Comparison of ENCODE assay signal across 8 mouse cellular contexts in genomic region chr15:31542013-31542958, GRCm38 (mm10). TPM values are rescaled to one million over a fixed set of nuclear protein-coding genes. Genes with fewer than 3 reads are reported as not detected.
DNase-seq lines count a peak whose midpoint lies in the region; ATAC-seq and TF ChIP-seq lines count a peak whose summit lies in the region.

No protein-coding gene starts in this region.

- no peak overlapping the region for H3K4me3 ChIP-seq in hindbrain, embryonic 13.5 days
- no peak overlapping the region for H3K4me3 ChIP-seq in small intestine, adult 2 months (ENCODE audit: low read depth, low read length)

- no peak overlapping the region for H3K4me2 ChIP-seq in hindbrain, embryonic 13.5 days

- H3K27ac ChIP-seq in hindbrain, embryonic 13.5 days: peak overlapping the region; percentile 36; the same call in 1 of the 2 replicates
- H3K27ac ChIP-seq in small intestine, adult 2 months (ENCODE audit: insufficient read depth, low read depth, low read length): peak overlapping the region; percentile 72

- H3K9ac ChIP-seq in hindbrain, embryonic 13.5 days: no peak overlapping the region; the same call in 1 of the 2 replicates

- H3K36me3 ChIP-seq in hindbrain, embryonic 13.5 days: no peaks in the 10 kb centered on the region
- H3K36me3 ChIP-seq in small intestine, adult 2 months (ENCODE audit: control insufficient read depth, insufficient read depth, low read length): no peaks in the 10 kb centered on the region

- TF ChIP-seq POLR2A in small intestine, adult 2 months (IDR thresholded peaks at IDR 0.05; ENCODE audit: low read depth, low read length): no peak

- WGBS in hindbrain, embryonic 13.5 days: 4% methylated on average over 10 of the region's 10 CpGs
- 14% methylated on average over 10 of the region's 10 CpGs for whole genome bisulfite sequencing in small intestine, adult 2 months

- no peaks in the 10 kb centered on the region for H3K9me3 ChIP-seq in hindbrain, embryonic 13.5 days

- peak; percentile 11 for DNase-seq in right cerebral cortex, postnatal 25 days
- no peak for DNase-seq in right cerebral cortex, postnatal 36 days (ENCODE audit: low spot score in 2 of 2)
- DNase-seq in liver: peak; percentile 21
- no peak for DNase-seq in right cerebral cortex, postnatal 10 days (ENCODE audit: low spot score in 2 of 2)
- no peak for DNase-seq in gastrocnemius, adult 18-20 months (ENCODE audit: low spot score)
- no peak for DNase-seq in layer of hippocampus, adult 18-20 months (ENCODE audit: low spot score in 2 of 2)

- TF ChIP-seq CTCF in small intestine, adult 2 months (IDR thresholded peaks at IDR 0.05; ENCODE audit: extremely low read depth, insufficient read length, insufficient replicate concordance, low read depth, low read length): no peak

- peaks cover 23% of the 10 kb centered on the region for H3K4me1 ChIP-seq in hindbrain, embryonic 13.5 days (replicated peaks)
- peaks cover 27% of the 10 kb centered on the region; the same call in 1 of the 2 replicates for H3K4me1 ChIP-seq in small intestine, adult 2 months (ENCODE audit: control insufficient read depth, insufficient read depth, insufficient read length, low read length)

- ATAC-seq in hindbrain, embryonic 13.5 days (ENCODE audit: low FRiP score): peak; percentile 53; the same call in 1 of the 2 replicates

- H3K27me3 ChIP-seq in hindbrain, embryonic 13.5 days: no peaks in the 10 kb centered on the region
- H3K27me3 ChIP-seq in small intestine, adult 2 months (ENCODE audit: control insufficient read depth, insufficient read depth, low read length): no peaks in the 10 kb centered on the region

RNA-seq across cellular contexts. Expression of gene March6, which starts 11.4 kb away (rescaled TPM):
- polyA plus RNA-seq in hindbrain, embryonic 13.5 days (2015; fragmentation: Nextera tagmentation; extraction: Ambion mirVana): 68.2 and 69.6 TPM in 2 replicates
- polyA plus RNA-seq in small intestine, adult 2 months (2012; rRNA removed): 9.5 and 18.1 TPM in 2 replicates
- 100 to 1,000 TPM; 135 to 145 TPM for total RNA-seq in gastrocnemius, adult 18-20 months (2021)
- total RNA-seq in layer of hippocampus, adult 18-20 months (2021): 100 to 1,000 TPM; 189 to 191 TPM

RNA-seq across cellular contexts. Expression of gene Cmbl, which starts 22.9 kb away (rescaled TPM):
- polyA plus RNA-seq in hindbrain, embryonic 13.5 days (2015; fragmentation: Nextera tagmentation; extraction: Ambion mirVana): 5.9 and 6.1 TPM in 2 replicates
- polyA plus RNA-seq in small intestine, adult 2 months (2012; rRNA removed): 56.5 and 140 TPM in 2 replicates
- total RNA-seq in gastrocnemius, adult 18-20 months (2021): 10 to 100 TPM; 42.9 to 67.0 TPM
- 10 to 100 TPM; 14.3 to 17.7 TPM for total RNA-seq in layer of hippocampus, adult 18-20 months (2021)

RNA-seq across cellular contexts. Expression of gene Cct5, which starts 59.3 kb away (rescaled TPM):
- 509 and 525 TPM in 2 replicates for polyA plus RNA-seq in hindbrain, embryonic 13.5 days (2015; fragmentation: Nextera tagmentation; extraction: Ambion mirVana)
- 30.4 and 38.8 TPM in 2 replicates for polyA plus RNA-seq in small intestine, adult 2 months (2012; rRNA removed)
- 100 to 1,000 TPM; 112 to 113 TPM for total RNA-seq in gastrocnemius, adult 18-20 months (2021)
- total RNA-seq in layer of hippocampus, adult 18-20 months (2021): 100 to 1,000 TPM; 240 to 245 TPM

RNA-seq across cellular contexts. Expression of gene Fam173b, which starts 59.4 kb away (rescaled TPM):
- 11.2 and 11.5 TPM in 2 replicates for polyA plus RNA-seq in hindbrain, embryonic 13.5 days (2015; fragmentation: Nextera tagmentation; extraction: Ambion mirVana)
- 2.4 and 4.0 TPM in 2 replicates for polyA plus RNA-seq in small intestine, adult 2 months (2012; rRNA removed)
- 10 to 100 TPM; 11.5 to 11.6 TPM for total RNA-seq in gastrocnemius, adult 18-20 months (2021)
- 10 to 100 TPM; 12.5 to 12.6 TPM for total RNA-seq in layer of hippocampus, adult 18-20 months (2021)

Comparison
In these comparisons a context has a peak if more than half of its experiments do, and no peak if none do; other contexts are left out.
1. DNase-seq: peak in right cerebral cortex, postnatal 25 days (single experiment) and liver (single experiment); none in right cerebral cortex, postnatal 36 days (0 of 2), right cerebral cortex, postnatal 10 days (0 of 2), gastrocnemius, adult 18-20 months (single experiment) and layer of hippocampus, adult 18-20 months (0 of 2).